Mouse (Mus musculus): ENCODE data around the gene Aqp3.

DNA sequence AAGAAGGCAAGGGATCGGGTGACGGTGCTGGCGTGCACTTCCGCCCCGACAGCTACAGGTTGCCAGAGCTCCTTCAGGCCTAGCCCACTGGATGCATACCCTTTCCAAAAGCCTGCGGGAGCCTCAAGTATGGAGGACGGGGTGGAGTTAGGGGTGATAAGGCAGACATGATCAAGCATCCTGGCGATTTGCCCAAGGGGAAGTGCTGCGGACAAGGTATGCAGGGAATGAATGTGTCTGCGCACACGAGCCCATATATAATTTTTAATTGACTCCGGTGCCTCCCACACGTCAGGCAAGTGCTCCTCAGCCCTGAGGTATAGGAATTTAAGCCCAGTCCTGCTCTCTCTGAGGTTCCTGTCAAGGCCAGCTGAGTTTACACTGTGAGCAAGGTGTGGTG, 42.9 kb downstream of the Aqp3 start:
- TF ChIP-seq CTCF (IDR thresholded peaks at IDR 0.05; ENCODE audit: borderline replicate concordance, insufficient read depth, low read depth, low read length) (no peak), POLR2A (IDR thresholded peaks at IDR 0.05; ENCODE audit: borderline replicate concordance, insufficient read depth, low read length) (no peak)

Measured in cerebellum, adult 2 months (tissue).